Mouse (Mus musculus) embryonic facial prominence, embryonic 12.5 days (tissue): ENCODE data around the gene Ucn3. TPM values are rescaled to one million over a fixed set of nuclear protein-coding genes. Genes with fewer than 3 reads are reported as not detected.
"Not testable (repeated sequence)": the region's sequence is repeated elsewhere in the genome, so short reads cannot be mapped to it uniquely, and the experiment has no call there.

Experiments
- ATAC-seq: fragments of 200-750 bp; cut with Nextera tagmentation; 2 replicates; pipeline ENCODE4 v1.8.0; 2017; ENCODE audit not compliant: insufficient number of reproducible peaks, insufficient read depth, low FRiP score, low TSS enrichment
- H3K27ac ChIP-seq: fragments of 300-500 bp; sonication (generic); 2 replicates; pipeline ENCODE4 v1.5.1; 2016; ENCODE audit warnings: mild to moderate bottlenecking
- H3K27me3 ChIP-seq: fragments of 300-500 bp; sonication (generic); 2 replicates; pipeline ENCODE4 v1.6.1; 2016; ENCODE audit warnings: mild to moderate bottlenecking, moderate library complexity
- H3K36me3 ChIP-seq: fragments of 300-500 bp; sonication (generic); 2 replicates; pipeline ENCODE4 v1.6.1; 2016; ENCODE audit warnings: mild to moderate bottlenecking
- H3K4me1 ChIP-seq: fragments of 300-500 bp; sonication (generic); 2 replicates; pipeline ENCODE4 v1.6.1; 2016
- H3K4me2 ChIP-seq: fragments of 300-500 bp; sonication (generic); replicated peaks from 2 replicates; pipeline ENCODE4 v1.6.1; 2016; ENCODE audit warnings: mild to moderate bottlenecking, moderate library complexity
- H3K4me3 ChIP-seq: fragments of 300-500 bp; sonication (generic); 2 replicates; pipeline ENCODE4 v1.5.1; 2016; ENCODE audit warnings: mild to moderate bottlenecking
- H3K9ac ChIP-seq: fragments of 300-500 bp; sonication (generic); 2 replicates; pipeline ENCODE4 v1.6.1; 2016; ENCODE audit warnings: mild to moderate bottlenecking, moderate library complexity
- H3K9me3 ChIP-seq: fragments of 300-500 bp; sonication (generic); 2 replicates; pipeline ENCODE4 v1.6.1; 2016; ENCODE audit warnings: mild to moderate bottlenecking, moderate library complexity
- WGBS: fragments of 180-500 bp; shearing (Covaris S2); methylation state at CpG from one replicate; pipeline ENCODE4 v1.1.7; 2016; 5-methylcytosine and 5-hydroxymethylcytosine counted together
- polyA plus RNA-seq: library from polyadenylated mRNA; unstranded; fragments of >200 nt; fragmentation: Nextera tagmentation; extraction: Ambion mirVana; gene quantifications from 2 replicates; pipeline ENCODE4 v1.2.1, GENCODE M21; 2016

Ucn3 gene
- polyA plus RNA-seq, 1 experiment from 2014 or later, result not detected

GRCm38 (mm10) chr13:3910356-3910755, 34.8 kb downstream of the Ucn3 start:
- Histone ChIP-seq H3K4me3 (no peak overlapping the region), H3K27ac (no peak overlapping the region), H3K27me3 (no peaks in the 10 kb centered on the region), H3K4me1 (no peaks in the 10 kb centered on the region), H3K36me3 (peaks cover 35% of the 10 kb centered on the region), H3K9ac (no peak overlapping the region), H3K4me2 (no peak overlapping the region), H3K9me3 (no peaks in the 10 kb centered on the region)
- no peak for ATAC-seq
- 87% methylated on average over 5 of the region's 5 CpGs for WGBS

DNA sequence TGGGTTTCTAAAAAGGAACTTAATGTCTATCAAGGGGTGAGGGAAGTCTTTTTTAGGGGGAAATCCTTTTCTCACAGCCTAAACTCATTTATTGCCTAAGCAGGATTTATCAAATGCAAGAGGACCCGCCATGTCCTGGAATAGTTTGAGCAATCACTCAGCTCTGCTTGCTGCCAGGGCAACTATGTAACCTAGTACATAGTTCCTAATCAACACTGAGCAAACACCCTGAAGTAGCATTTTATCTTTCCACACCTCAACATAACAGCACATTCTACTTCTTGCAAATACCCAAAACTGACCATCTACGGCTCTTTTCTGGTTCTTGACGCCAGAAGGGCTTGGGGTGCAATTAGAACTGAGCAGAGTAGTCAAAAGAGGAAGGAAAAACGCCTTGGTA, 36.9 kb downstream of the Ucn3 start:
- H3K4me3 ChIP-seq, result no peak overlapping the region
- peaks cover 32% of the 10 kb centered on the region for H3K36me3 ChIP-seq
- H3K27ac ChIP-seq, result no peak overlapping the region
- H3K4me2 ChIP-seq, result no peak overlapping the region
- 90% methylated on average over 4 of the region's 4 CpGs for WGBS
- no peak for ATAC-seq
- H3K9me3 ChIP-seq, result no peaks in the 10 kb centered on the region
- no peak overlapping the region for H3K9ac ChIP-seq
- no peaks in the 10 kb centered on the region for H3K27me3 ChIP-seq
- no peaks in the 10 kb centered on the region for H3K4me1 ChIP-seq

DNA sequence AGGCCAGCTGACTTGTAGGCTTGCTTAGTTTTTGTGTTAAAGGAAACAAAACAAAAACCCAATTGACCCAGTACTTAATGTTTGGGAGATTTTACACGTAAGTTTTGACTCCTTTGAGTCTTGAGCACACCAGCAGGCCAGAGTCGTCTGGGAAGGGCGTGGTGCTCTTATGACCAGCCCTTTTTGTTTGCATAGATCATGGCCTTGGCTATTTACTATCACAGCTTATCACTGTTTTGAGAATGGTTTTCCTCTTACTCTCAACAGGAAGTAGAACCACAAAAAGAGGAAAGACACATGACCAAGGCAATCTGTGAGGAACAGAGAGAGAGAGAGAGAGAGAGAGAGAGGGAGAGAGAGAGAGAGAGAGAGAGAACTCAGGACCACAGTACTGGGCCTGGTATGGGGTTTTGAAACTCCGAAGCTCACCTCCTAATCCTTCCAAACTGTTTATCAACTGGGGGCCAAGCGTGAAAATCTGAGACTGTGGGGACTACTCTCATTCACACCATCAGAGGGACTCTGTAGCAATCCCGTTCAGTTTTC, 37.9 kb downstream of the Ucn3 start:
- H3K4me2 ChIP-seq, result no peak overlapping the region
- WGBS, result 85% methylated on average over 6 of the region's 6 CpGs
- H3K4me3 ChIP-seq, result no peak overlapping the region
- peaks cover 27% of the 10 kb centered on the region for H3K36me3 ChIP-seq
- no peaks in the 10 kb centered on the region for H3K27me3 ChIP-seq
- H3K9me3 ChIP-seq, result no peaks in the 10 kb centered on the region
- no peak overlapping the region for H3K27ac ChIP-seq
- no peak for ATAC-seq
- H3K9ac ChIP-seq, result no peak overlapping the region
- H3K4me1 ChIP-seq, result no peaks in the 10 kb centered on the region

DNA sequence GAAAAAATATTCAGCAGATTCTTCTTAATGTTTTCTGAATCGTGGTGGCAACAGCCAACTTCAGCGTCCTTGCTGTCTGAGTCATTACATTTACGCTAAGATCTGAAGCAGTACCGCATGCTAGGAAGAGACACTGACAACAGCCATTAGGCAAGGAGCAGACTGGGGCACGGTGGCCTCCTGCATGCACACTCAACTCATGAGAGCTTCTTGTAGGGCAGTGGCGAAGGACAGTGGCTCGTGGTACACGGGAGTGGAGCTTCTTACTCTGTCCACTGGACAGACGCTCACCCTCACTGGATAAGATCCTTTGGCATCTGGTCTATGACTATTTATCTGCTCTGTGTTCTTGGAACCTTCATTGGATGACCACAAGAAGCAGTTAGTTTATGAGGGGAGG, 45.8 kb downstream of the Ucn3 start:
- H3K36me3 ChIP-seq, result peaks cover 14% of the 10 kb centered on the region; the same call in 1 of the 2 replicates
- WGBS, result 95% methylated on average over 9 of the region's 9 CpGs
- no peaks in the 10 kb centered on the region for H3K9me3 ChIP-seq
- H3K4me2 ChIP-seq, result no peak overlapping the region
- H3K4me1 ChIP-seq, result 0 out of 2 replicates have a peak, but pooled peaks cover 4% of the 10 kb centered on the region
- H3K9ac ChIP-seq, result no peak overlapping the region
- no peaks in the 10 kb centered on the region for H3K27me3 ChIP-seq
- no peak overlapping the region for H3K4me3 ChIP-seq
- ATAC-seq, result no peak
- no peak overlapping the region for H3K27ac ChIP-seq

DNA sequence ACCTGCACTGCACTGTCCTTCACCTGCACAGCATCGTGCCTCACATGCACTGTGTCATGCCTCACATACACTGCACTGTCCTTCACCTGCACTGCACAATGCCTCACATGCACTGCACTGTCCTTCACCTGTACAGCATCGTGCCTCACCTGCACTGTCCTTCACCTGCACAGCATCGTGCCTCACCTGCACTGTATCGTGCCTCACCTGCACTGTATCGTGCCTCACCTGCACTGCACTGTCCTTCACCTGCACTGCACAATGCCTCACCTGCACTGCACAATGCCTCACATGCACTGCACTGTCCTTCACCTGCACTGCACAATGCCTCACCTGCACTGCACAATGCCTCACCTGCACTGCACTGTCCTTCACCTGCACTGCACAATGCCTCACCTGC, 46.9 kb downstream of the Ucn3 start:
- WGBS, result 95% methylated on average over 5 of the region's 5 CpGs
- H3K36me3 ChIP-seq, result peaks cover 14% of the 10 kb centered on the region; the same call in 1 of the 2 replicates

GRCm38 (mm10) chr13:3896913-3897312, 48.2 kb downstream of the Ucn3 start:
- no peak overlapping the region for H3K4me3 ChIP-seq
- 39% methylated on average over 5 of the region's 5 CpGs for WGBS
- no peak overlapping the region for H3K4me2 ChIP-seq
- no peak overlapping the region for H3K27ac ChIP-seq
- ATAC-seq, result no peak
- peaks cover 14% of the 10 kb centered on the region; the same call in 1 of the 2 replicates for H3K36me3 ChIP-seq
- no peaks in the 10 kb centered on the region for H3K9me3 ChIP-seq
- H3K27me3 ChIP-seq, result no peaks in the 10 kb centered on the region
- H3K4me1 ChIP-seq, result peaks cover 9% of the 10 kb centered on the region; the same call in 1 of the 2 replicates
- no peak overlapping the region for H3K9ac ChIP-seq

More for the DNA sequence above, 46.9 kb downstream of the Ucn3 start:
- H3K4me2 ChIP-seq, ATAC-seq, H3K9ac ChIP-seq, H3K4me1 ChIP-seq, H3K27ac ChIP-seq, H3K4me3 ChIP-seq, H3K27me3 ChIP-seq, H3K9me3 ChIP-seq: not testable (repeated sequence)

- Histone ChIP-seq H3K4me2 (no peak overlapping the region), H3K27ac (no peak overlapping the region), H3K4me1 (peaks cover 14% of the 10 kb centered on the region; the same call in 1 of the 2 replicates), H3K27me3 (no peaks in the 10 kb centered on the region), H3K4me3 (no peak overlapping the region), H3K9ac (no peak overlapping the region), H3K36me3 (peaks cover 14% of the 10 kb centered on the region; the same call in 1 of the 2 replicates), H3K9me3 (no peaks in the 10 kb centered on the region)
- no peak for ATAC-seq
- 90% methylated on average over 6 of the region's 6 CpGs for WGBS
These were observed 49.1 kb downstream of the Ucn3 start for GRCm38 (mm10) chr13:3896032-3896431.

DNA sequence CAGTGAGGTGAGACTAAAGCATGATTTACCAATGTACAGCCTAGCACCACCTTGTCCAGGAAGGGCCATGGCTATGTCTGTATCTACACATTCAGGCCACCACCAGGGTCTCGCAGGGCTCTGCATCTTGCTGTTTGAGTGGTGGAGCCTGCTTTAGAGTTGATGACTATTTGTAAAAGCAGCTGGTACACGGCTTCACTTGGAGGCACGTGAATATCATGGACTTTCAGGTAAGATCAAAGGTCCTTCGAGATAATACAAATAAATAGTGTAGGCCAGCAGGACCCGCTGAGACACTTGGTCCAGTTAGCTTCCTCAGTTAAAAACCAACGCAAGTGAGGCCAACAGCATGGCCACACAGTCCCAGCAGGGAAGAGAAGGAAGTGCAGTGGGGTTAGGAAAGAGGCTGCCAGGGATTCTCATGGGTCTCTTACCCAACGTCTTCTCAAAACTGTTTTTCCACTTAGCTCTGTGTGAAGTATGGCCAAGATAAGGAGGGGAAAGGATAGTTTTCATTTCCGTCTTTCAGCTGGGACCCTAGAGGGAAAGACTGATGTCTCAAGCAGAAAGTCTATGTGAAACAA, 49.7 kb downstream of the Ucn3 start:
- Histone ChIP-seq H3K27me3 (no peaks in the 10 kb centered on the region), H3K36me3 (peaks cover 14% of the 10 kb centered on the region; the same call in 1 of the 2 replicates), H3K27ac (no peak overlapping the region), H3K4me1 (peaks cover 14% of the 10 kb centered on the region; the same call in 1 of the 2 replicates), H3K4me2 (no peak overlapping the region), H3K9ac (no peak overlapping the region), H3K9me3 (no peaks in the 10 kb centered on the region), H3K4me3 (no peak overlapping the region)
- ATAC-seq, result no peak
- 85% methylated on average over 8 of the region's 8 CpGs for WGBS

- no peak for ATAC-seq
- no peak overlapping the region for H3K27ac ChIP-seq
- H3K27me3 ChIP-seq, result no peaks in the 10 kb centered on the region
- peaks cover 13% of the 10 kb centered on the region; the same call in 1 of the 2 replicates for H3K36me3 ChIP-seq
- H3K4me1 ChIP-seq, result peaks cover 18% of the 10 kb centered on the region; the same call in 1 of the 2 replicates
- 71% methylated on average over 8 of the region's 8 CpGs for WGBS
- H3K9me3 ChIP-seq, result no peaks in the 10 kb centered on the region
- H3K4me2 ChIP-seq, result no peak overlapping the region
- no peak overlapping the region for H3K4me3 ChIP-seq
- H3K9ac ChIP-seq, result no peak overlapping the region
These were observed 50.6 kb downstream of the Ucn3 start for GRCm38 (mm10) chr13:3894549-3894948.

- H3K27ac ChIP-seq, result peak overlapping the region; percentile 74
- peak overlapping the region; percentile 57 for H3K4me3 ChIP-seq
- no peaks in the 10 kb centered on the region for H3K27me3 ChIP-seq
- H3K36me3 ChIP-seq, result peaks cover 8% of the 10 kb centered on the region
- peaks cover 21% of the 10 kb centered on the region; the same call in 1 of the 2 replicates for H3K4me1 ChIP-seq
- H3K4me2 ChIP-seq, result peak overlapping the region; percentile 68
- WGBS, result under 1% methylated on average over 35 of the region's 35 CpGs
- peak overlapping the region; percentile 72 for H3K9ac ChIP-seq
- no peaks in the 10 kb centered on the region for H3K9me3 ChIP-seq
- peak; percentile 98 for ATAC-seq
These were observed 51.9 kb downstream of the Ucn3 start for GRCm38 (mm10) chr13:3893126-3893734.

GRCm38 (mm10) chr13:3892601-3893000, 52.5 kb downstream of the Ucn3 start:
- peak overlapping the region; percentile 57 for H3K4me3 ChIP-seq
- H3K36me3 ChIP-seq, result peaks cover 12% of the 10 kb centered on the region
- H3K9me3 ChIP-seq, result no peaks in the 10 kb centered on the region
- peak overlapping the region; percentile 72 for H3K9ac ChIP-seq
- H3K4me2 ChIP-seq, result peak overlapping the region; percentile 68
- H3K4me1 ChIP-seq, result peaks cover 21% of the 10 kb centered on the region; the same call in 1 of the 2 replicates
- no peaks in the 10 kb centered on the region for H3K27me3 ChIP-seq
- WGBS, result 10% methylated on average over 7 of the region's 7 CpGs
- H3K27ac ChIP-seq, result peak overlapping the region; percentile 74; the same call in 1 of the 2 replicates
- ATAC-seq, result no peak
